8 mouse cellular contexts compared by ENCODE assay signal in genomic region chr11:53301167-53301515, GRCm38 (mm10). TPM values are rescaled to one million over a fixed set of nuclear protein-coding genes. Genes with fewer than 3 reads are reported as not detected.
DNase-seq lines count a peak whose midpoint lies in the region; ATAC-seq and TF ChIP-seq lines count a peak whose summit lies in the region.

No protein-coding gene starts in this region.

- 36% methylated on average over 9 of the region's 9 CpGs for WGBS in lung, postnatal 0 days
- 53% methylated on average over 9 of the region's 9 CpGs for WGBS in forebrain, embryonic 12.5 days
- WGBS in stomach, embryonic 14.5 days = 49% methylated on average over 9 of the region's 9 CpGs

- peak overlapping the region; percentile 98 for H3K4me3 ChIP-seq in lung, postnatal 0 days (ENCODE audit: low read depth, low read length)
- peak overlapping the region; percentile 99 for H3K4me3 ChIP-seq in forebrain, embryonic 12.5 days (replicated peaks)
- peak overlapping the region; percentile 97 for H3K4me3 ChIP-seq in stomach, embryonic 14.5 days (ENCODE audit: low read depth, low read length)

- no peak for DNase-seq in lung, postnatal 0 days (ENCODE audit: low spot score)
- DNase-seq in lung, postnatal 36 days = no peak
- DNase-seq in liver = peak; percentile 5
- no peak for DNase-seq in gastrocnemius, postnatal 10 days
- DNase-seq in testis, postnatal 10 days (ENCODE audit: low spot score) = no peak
- DNase-seq in cerebellum, postnatal 36 days = no peak

- H3K4me2 ChIP-seq in lung, postnatal 0 days (replicated peaks; ENCODE audit: low read depth, low read length) = peak overlapping the region; percentile 74
- H3K4me2 ChIP-seq in forebrain, embryonic 12.5 days = peak overlapping the region; percentile 69
- peak overlapping the region; percentile 42 for H3K4me2 ChIP-seq in stomach, embryonic 14.5 days (replicated peaks; ENCODE audit: low read depth, low read length)

- no peaks in the 10 kb centered on the region for H3K9me3 ChIP-seq in lung, postnatal 0 days (ENCODE audit: low read length)
- H3K9me3 ChIP-seq in forebrain, embryonic 12.5 days = no peaks in the 10 kb centered on the region
- no peaks in the 10 kb centered on the region for H3K9me3 ChIP-seq in stomach, embryonic 14.5 days (ENCODE audit: control insufficient read depth, low read depth, low read length)

- TF ChIP-seq EP300 in lung, postnatal 0 days (IDR thresholded peaks at IDR 0.05) = no peak

- ATAC-seq in lung, postnatal 0 days = no peak
- 0 out of 2 replicates have a peak, but pooled peaks have one; percentile 1 for ATAC-seq in forebrain, embryonic 12.5 days (ENCODE audit: low FRiP score)
- ATAC-seq in stomach, embryonic 14.5 days (ENCODE audit: insufficient number of reproducible peaks, insufficient read depth, low FRiP score, low read depth) = no peak; the same call in 1 of the 2 replicates

- peak overlapping the region; percentile 99 for H3K27ac ChIP-seq in lung, postnatal 0 days (ENCODE audit: low read length)
- H3K27ac ChIP-seq in forebrain, embryonic 12.5 days = peak overlapping the region; percentile 97
- peak overlapping the region; percentile 97 for H3K27ac ChIP-seq in stomach, embryonic 14.5 days (ENCODE audit: low read length)

- TF ChIP-seq CTCF in lung, postnatal 0 days (IDR thresholded peaks at IDR 0.05) = no peak

- no peaks in the 10 kb centered on the region for H3K36me3 ChIP-seq in lung, postnatal 0 days (ENCODE audit: insufficient read depth, low read length)
- no peaks in the 10 kb centered on the region for H3K36me3 ChIP-seq in forebrain, embryonic 12.5 days (replicated peaks)
- H3K36me3 ChIP-seq in stomach, embryonic 14.5 days (ENCODE audit: control insufficient read depth, insufficient read depth, low read length) = peaks cover 10% of the 10 kb centered on the region; the same call in 1 of the 2 replicates

- peaks cover 14% of the 10 kb centered on the region; the same call in 1 of the 2 replicates for H3K4me1 ChIP-seq in lung, postnatal 0 days (ENCODE audit: insufficient read depth, low read depth, low read length)
- peaks cover 28% of the 10 kb centered on the region for H3K4me1 ChIP-seq in forebrain, embryonic 12.5 days
- H3K4me1 ChIP-seq in stomach, embryonic 14.5 days (ENCODE audit: control insufficient read depth, insufficient read depth, low read length) = peaks cover 11% of the 10 kb centered on the region; the same call in 1 of the 2 replicates

- H3K27me3 ChIP-seq in lung, postnatal 0 days (replicated peaks; ENCODE audit: insufficient read depth, low read length) = no peaks in the 10 kb centered on the region
- no peaks in the 10 kb centered on the region for H3K27me3 ChIP-seq in forebrain, embryonic 12.5 days
- H3K27me3 ChIP-seq in stomach, embryonic 14.5 days (ENCODE audit: control insufficient read depth, insufficient read depth, low read length) = no peaks in the 10 kb centered on the region

- H3K9ac ChIP-seq in lung, postnatal 0 days (replicated peaks; ENCODE audit: low read depth) = peak overlapping the region; percentile 96
- peak overlapping the region; percentile 99 for H3K9ac ChIP-seq in forebrain, embryonic 12.5 days
- peak overlapping the region; percentile 22 for H3K9ac ChIP-seq in stomach, embryonic 14.5 days (replicated peaks; ENCODE audit: low read depth, low read length)

RNA-seq across cellular contexts. Expression of gene Hspa4, which starts 0.9 kb away (rescaled TPM):
- 42.0 and 42.3 TPM in 2 replicates for polyA plus RNA-seq in lung, postnatal 0 days (2015; fragmentation: Nextera tagmentation; extraction: Ambion mirVana)
- polyA plus RNA-seq in forebrain, embryonic 12.5 days (2016; fragmentation: Nextera tagmentation; extraction: Ambion mirVana) = 93.3 and 95.9 TPM in 2 replicates
- 81.0 and 84.6 TPM in 2 replicates for polyA plus RNA-seq in stomach, embryonic 14.5 days (2014; fragmentation: Nextera tagmentation; extraction: Ambion mirVana)
- 100 to 1,000 TPM; 115 to 122 TPM for total RNA-seq in gastrocnemius, postnatal 10 days (2021)

RNA-seq across cellular contexts. Expression of gene Zcchc10, which starts 23.3 kb away (rescaled TPM):
- polyA plus RNA-seq in lung, postnatal 0 days (2015; fragmentation: Nextera tagmentation; extraction: Ambion mirVana) = 13.4 and 16.3 TPM in 2 replicates
- polyA plus RNA-seq in forebrain, embryonic 12.5 days (2016; fragmentation: Nextera tagmentation; extraction: Ambion mirVana) = 17.3 and 17.4 TPM in 2 replicates
- 24.0 and 25.9 TPM in 2 replicates for polyA plus RNA-seq in stomach, embryonic 14.5 days (2014; fragmentation: Nextera tagmentation; extraction: Ambion mirVana)
- 1 to 10 TPM; 9.4 to 10.0 TPM for total RNA-seq in gastrocnemius, postnatal 10 days (2021)

RNA-seq across cellular contexts. Expression of gene Aff4, which starts 49.5 kb away (rescaled TPM):
- polyA plus RNA-seq in lung, postnatal 0 days (2015; fragmentation: Nextera tagmentation; extraction: Ambion mirVana) = 45.3 and 50.9 TPM in 2 replicates
- 66.9 and 77.6 TPM in 2 replicates for polyA plus RNA-seq in forebrain, embryonic 12.5 days (2016; fragmentation: Nextera tagmentation; extraction: Ambion mirVana)
- 88.9 and 93.6 TPM in 2 replicates for polyA plus RNA-seq in stomach, embryonic 14.5 days (2014; fragmentation: Nextera tagmentation; extraction: Ambion mirVana)
- total RNA-seq in gastrocnemius, postnatal 10 days (2021) = 100 to 1,000 TPM; 114 to 129 TPM

Comparison
In these comparisons a context has a peak if more than half of its experiments do, and no peak if none do; other contexts are left out.
1. H3K9ac ChIP-seq: peak in every context shown above with its lines; median percentile 99 in forebrain, embryonic 12.5 days; 96 in lung, postnatal 0 days; 22 in stomach, embryonic 14.5 days.